Mouse (Mus musculus): ENCODE results near the gene Rnf41. TPM values are rescaled to one million over a fixed set of nuclear protein-coding genes. Genes with fewer than 3 reads are reported as not detected.

Gene Rnf41
- polyA plus RNA-seq, 1 experiment from 2014 or later = 34.9 TPM

GRCm38 (mm10) chr10:128429454-128429853, 18.0 kb downstream of the Rnf41 start:
- DNase-seq (ENCODE audit: low spot score) = no peak
- Histone ChIP-seq H3K27ac (no peak overlapping the region), H3K27me3 (ENCODE audit: insufficient read depth, low read length) (no peaks in the 10 kb centered on the region), H3K4me2 (ENCODE audit: low read length) (no peak overlapping the region), H3K4me1 (replicated peaks; ENCODE audit: insufficient read depth, low read length) (no peaks in the 10 kb centered on the region), H3K4me3 (replicated peaks; ENCODE audit: low read depth, low read length) (no peak overlapping the region), H3K9me3 (replicated peaks; ENCODE audit: low read length) (no peaks in the 10 kb centered on the region), H3K36me3 (ENCODE audit: insufficient read depth, low read length) (peaks cover 23% of the 10 kb centered on the region), H3K9ac (ENCODE audit: low read depth, low read length) (no peak overlapping the region)
- WGBS = 85% methylated on average over 4 of the region's 4 CpGs
- no peak for TF ChIP-seq CTCF (IDR thresholded peaks at IDR 0.05; ENCODE audit: low read depth)
- ATAC-seq (replicated peaks; ENCODE audit: low FRiP score, low read depth) = no peak

GRCm38 (mm10) chr10:128433417-128433816, 22.0 kb downstream of the Rnf41 start:
- no peaks in the 10 kb centered on the region for H3K27me3 ChIP-seq (ENCODE audit: insufficient read depth, low read length)
- peak; percentile 29 for ATAC-seq (replicated peaks; ENCODE audit: low FRiP score, low read depth)
- 63% methylated on average over 2 of the region's 2 CpGs for WGBS
- H3K9me3 ChIP-seq (replicated peaks; ENCODE audit: low read length) = no peaks in the 10 kb centered on the region
- H3K36me3 ChIP-seq (ENCODE audit: insufficient read depth, low read length) = peaks cover 47% of the 10 kb centered on the region
- no peak overlapping the region for H3K4me3 ChIP-seq (replicated peaks; ENCODE audit: low read depth, low read length)
- DNase-seq (ENCODE audit: low spot score) = no peak
- no peak overlapping the region for H3K9ac ChIP-seq (ENCODE audit: low read depth, low read length)
- no peak overlapping the region for H3K4me2 ChIP-seq (ENCODE audit: low read length)
- H3K27ac ChIP-seq = peak overlapping the region; percentile 20; the same call in 1 of the 2 replicates
- no peaks in the 10 kb centered on the region for H3K4me1 ChIP-seq (replicated peaks; ENCODE audit: insufficient read depth, low read length)
- no peak for TF ChIP-seq CTCF (IDR thresholded peaks at IDR 0.05; ENCODE audit: low read depth)

GRCm38 (mm10) chr10:128434681-128435080, 23.2 kb downstream of the Rnf41 start:
- ATAC-seq (replicated peaks; ENCODE audit: low FRiP score, low read depth) = no peak
- Histone ChIP-seq H3K4me2 (ENCODE audit: low read length) (no peak overlapping the region), H3K9me3 (replicated peaks; ENCODE audit: low read length) (no peaks in the 10 kb centered on the region), H3K9ac (ENCODE audit: low read depth, low read length) (no peak overlapping the region), H3K36me3 (ENCODE audit: insufficient read depth, low read length) (peaks cover 40% of the 10 kb centered on the region), H3K4me3 (replicated peaks; ENCODE audit: low read depth, low read length) (no peak overlapping the region), H3K27ac (peak overlapping the region; percentile 75), H3K4me1 (replicated peaks; ENCODE audit: insufficient read depth, low read length) (no peaks in the 10 kb centered on the region), H3K27me3 (ENCODE audit: insufficient read depth, low read length) (no peaks in the 10 kb centered on the region)
- DNase-seq (ENCODE audit: low spot score) = no peak
- no peak for TF ChIP-seq CTCF (IDR thresholded peaks at IDR 0.05; ENCODE audit: low read depth)
- 59% methylated on average over 10 of the region's 10 CpGs for WGBS

- TF ChIP-seq CTCF (IDR thresholded peaks at IDR 0.05; ENCODE audit: low read depth) = no peak
- 37% methylated on average over 17 of the region's 17 CpGs for WGBS
- Histone ChIP-seq H3K4me3 (replicated peaks; ENCODE audit: low read depth, low read length) (no peak overlapping the region), H3K27ac (peak overlapping the region; percentile 75), H3K9me3 (replicated peaks; ENCODE audit: low read length) (no peaks in the 10 kb centered on the region), H3K27me3 (ENCODE audit: insufficient read depth, low read length) (no peaks in the 10 kb centered on the region), H3K9ac (ENCODE audit: low read depth, low read length) (no peak overlapping the region), H3K4me1 (replicated peaks; ENCODE audit: insufficient read depth, low read length) (no peaks in the 10 kb centered on the region), H3K4me2 (ENCODE audit: low read length) (no peak overlapping the region), H3K36me3 (ENCODE audit: insufficient read depth, low read length) (peaks cover 33% of the 10 kb centered on the region)
- ATAC-seq (replicated peaks; ENCODE audit: low FRiP score, low read depth) (peak; percentile 86), DNase-seq (ENCODE audit: low spot score) (peak; percentile 85)
Observed at GRCm38 (mm10) chr10:128435186-128435823, 23.8 kb downstream of the Rnf41 start.

- Histone ChIP-seq H3K27me3 (ENCODE audit: insufficient read depth, low read length) (no peaks in the 10 kb centered on the region), H3K36me3 (ENCODE audit: insufficient read depth, low read length) (peaks cover 35% of the 10 kb centered on the region), H3K4me1 (replicated peaks; ENCODE audit: insufficient read depth, low read length) (no peaks in the 10 kb centered on the region), H3K4me2 (ENCODE audit: low read length) (no peak overlapping the region), H3K9ac (ENCODE audit: low read depth, low read length) (no peak overlapping the region), H3K27ac (peak overlapping the region; percentile 75), H3K4me3 (replicated peaks; ENCODE audit: low read depth, low read length) (no peak overlapping the region), H3K9me3 (replicated peaks; ENCODE audit: low read length) (no peaks in the 10 kb centered on the region)
- TF ChIP-seq CTCF (IDR thresholded peaks at IDR 0.05; ENCODE audit: low read depth) = no peak
- ATAC-seq (replicated peaks; ENCODE audit: low FRiP score, low read depth) = no peak
- no peak for DNase-seq (ENCODE audit: low spot score)
- WGBS = 55% methylated on average over 5 of the region's 5 CpGs
Observed at GRCm38 (mm10) chr10:128435873-128436272, 24.4 kb downstream of the Rnf41 start.

GRCm38 (mm10) chr10:128436376-128436775, 24.9 kb downstream of the Rnf41 start:
- H3K4me1 ChIP-seq (replicated peaks; ENCODE audit: insufficient read depth, low read length) = no peaks in the 10 kb centered on the region
- no peaks in the 10 kb centered on the region for H3K27me3 ChIP-seq (ENCODE audit: insufficient read depth, low read length)
- no peak for TF ChIP-seq CTCF (IDR thresholded peaks at IDR 0.05; ENCODE audit: low read depth)
- H3K4me2 ChIP-seq (ENCODE audit: low read length) = no peak overlapping the region
- H3K36me3 ChIP-seq (ENCODE audit: insufficient read depth, low read length) = peaks cover 39% of the 10 kb centered on the region
- 0 out of 2 replicates have a peak overlapping the region, but pooled peaks have one; percentile 75 for H3K27ac ChIP-seq
- ATAC-seq (replicated peaks; ENCODE audit: low FRiP score, low read depth) (no peak), DNase-seq (ENCODE audit: low spot score) (no peak)
- 61% methylated on average over 8 of the region's 8 CpGs for WGBS
- H3K9ac ChIP-seq (ENCODE audit: low read depth, low read length) = no peak overlapping the region
- H3K9me3 ChIP-seq (replicated peaks; ENCODE audit: low read length) = no peaks in the 10 kb centered on the region
- H3K4me3 ChIP-seq (replicated peaks; ENCODE audit: low read depth, low read length) = no peak overlapping the region
